Mouse (Mus musculus): ENCODE measurements around the gene Rhd. TPM values are rescaled to one million over a fixed set of nuclear protein-coding genes. Genes with fewer than 3 reads are reported as not detected.

Rhd gene
- polyA plus RNA-seq, 1 experiment from 2014 or later = 7.9 TPM

DNA sequence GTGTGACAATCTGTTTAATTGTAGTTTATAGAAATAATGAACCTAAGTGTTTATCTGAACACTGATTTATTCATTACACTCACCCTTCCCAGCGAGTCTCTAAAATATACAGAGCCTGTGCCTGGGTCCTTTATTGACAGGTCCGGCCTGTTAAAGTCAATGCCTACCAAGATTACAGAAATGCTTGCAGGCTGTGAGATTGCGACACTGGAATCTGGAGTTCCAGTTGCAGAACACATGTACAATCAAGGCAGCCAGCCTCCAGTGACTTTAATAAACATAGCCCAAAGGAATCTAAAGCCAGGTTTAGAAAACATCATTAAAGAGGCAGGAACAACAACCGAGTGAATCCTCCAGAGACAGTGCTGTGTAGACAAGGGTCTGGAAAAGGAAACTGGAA, 16.7 kb upstream of the Rhd start:
- Histone ChIP-seq H3K36me3 (no peaks in the 10 kb centered on the region), H3K4me1 (replicated peaks) (peaks cover 13% of the 10 kb centered on the region; the same call in 1 of the 2 replicates), H3K27ac (no peak overlapping the region), H3K4me3 (replicated peaks) (no peak overlapping the region), H3K9ac (no peak overlapping the region), H3K4me2 (replicated peaks) (no peak overlapping the region), H3K27me3 (replicated peaks) (no peaks in the 10 kb centered on the region), H3K9me3 (no peaks in the 10 kb centered on the region)
- no peak for ATAC-seq
- WGBS = 53% methylated on average over 4 of the region's 4 CpGs

GRCm38 (mm10) chr4:134850551-134850950, 13.8 kb upstream of the Rhd start:
- Histone ChIP-seq H3K4me2 (replicated peaks) (no peak overlapping the region), H3K27me3 (replicated peaks) (no peaks in the 10 kb centered on the region), H3K9me3 (no peaks in the 10 kb centered on the region), H3K4me3 (replicated peaks) (no peak overlapping the region), H3K27ac (no peak overlapping the region), H3K4me1 (replicated peaks) (peaks cover 13% of the 10 kb centered on the region; the same call in 1 of the 2 replicates), H3K9ac (no peak overlapping the region), H3K36me3 (no peaks in the 10 kb centered on the region)
- WGBS = 67% methylated on average over 4 of the region's 4 CpGs
- ATAC-seq = no peak

GRCm38 (mm10) chr4:134851236-134851635, 13.1 kb upstream of the Rhd start:
- WGBS = 62% methylated on average over 2 of the region's 2 CpGs
- no peak overlapping the region for H3K9ac ChIP-seq

GRCm38 (mm10) chr4:134851876-134852275, 12.5 kb upstream of the Rhd start:
- Histone ChIP-seq H3K4me1 (replicated peaks) (peaks cover 13% of the 10 kb centered on the region; the same call in 1 of the 2 replicates), H3K36me3 (no peaks in the 10 kb centered on the region), H3K9me3 (no peaks in the 10 kb centered on the region), H3K4me3 (replicated peaks) (peak overlapping the region; percentile 86), H3K27me3 (replicated peaks) (no peaks in the 10 kb centered on the region), H3K4me2 (replicated peaks) (peak overlapping the region; percentile 89), H3K27ac (no peak overlapping the region), H3K9ac (peak overlapping the region; percentile 83)
- no peak for ATAC-seq
- WGBS = 15% methylated on average over 14 of the region's 14 CpGs

More at GRCm38 (mm10) chr4:134851236-134851635, 13.1 kb upstream of the Rhd start:
- no peaks in the 10 kb centered on the region for H3K36me3 ChIP-seq
- no peak overlapping the region for H3K4me3 ChIP-seq (replicated peaks)
- no peaks in the 10 kb centered on the region for H3K27me3 ChIP-seq (replicated peaks)
- no peaks in the 10 kb centered on the region for H3K9me3 ChIP-seq
- no peak for ATAC-seq
- peaks cover 13% of the 10 kb centered on the region; the same call in 1 of the 2 replicates for H3K4me1 ChIP-seq (replicated peaks)
- no peak overlapping the region for H3K27ac ChIP-seq
- peak overlapping the region; percentile 89 for H3K4me2 ChIP-seq (replicated peaks)

- Histone ChIP-seq H3K4me2 (replicated peaks) (peak overlapping the region; percentile 89), H3K9me3 (no peaks in the 10 kb centered on the region), H3K9ac (peak overlapping the region; percentile 83), H3K27ac (peak overlapping the region; percentile 78), H3K4me1 (replicated peaks) (peaks cover 12% of the 10 kb centered on the region; the same call in 1 of the 2 replicates), H3K27me3 (replicated peaks) (no peaks in the 10 kb centered on the region), H3K4me3 (replicated peaks) (peak overlapping the region; percentile 86), H3K36me3 (no peaks in the 10 kb centered on the region)
- peak; percentile 55 for ATAC-seq
- under 1% methylated on average over 85 of the region's 106 CpGs for WGBS
Measured at GRCm38 (mm10) chr4:134852438-134853255, 11.7 kb upstream of the Rhd start.

DNA sequence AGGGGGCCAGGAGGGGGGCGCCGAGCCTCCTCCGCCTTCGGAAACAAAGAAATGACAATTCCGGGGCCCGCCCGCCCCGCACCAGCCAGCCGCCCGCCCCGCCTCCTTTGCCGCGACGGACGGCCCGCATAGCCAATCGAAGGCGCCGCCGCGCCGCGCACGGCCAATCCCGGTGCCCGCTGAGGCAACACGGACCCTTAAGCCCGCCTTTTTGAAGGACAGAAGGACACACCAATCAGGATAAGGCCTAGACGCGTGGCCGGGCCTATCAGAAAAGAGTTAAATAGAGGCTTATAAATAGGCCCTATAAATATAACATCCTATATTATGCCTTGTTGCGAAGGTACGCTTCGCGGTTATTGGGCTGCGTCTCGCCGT, 11.1 kb upstream of the Rhd start, which contains the start of gene Maco1:
Maco1 (minus strand) TSS at position 87 of the 378 bp plus-strand sequence.
- H3K4me2 ChIP-seq (replicated peaks) = peak within 1 kb of the TSS; percentile 89
- H3K9me3 ChIP-seq = no peaks in the 10 kb centered on the region
- no peaks in the 10 kb centered on the region for H3K36me3 ChIP-seq
- H3K4me3 ChIP-seq (replicated peaks) = peak within 1 kb of the TSS; percentile 86
- peak within 1 kb of the TSS; percentile 83 for H3K9ac ChIP-seq
- ATAC-seq = peak; percentile 98
- no peaks in the 10 kb centered on the region for H3K27me3 ChIP-seq (replicated peaks)
- peaks cover 8% of the 10 kb centered on the region; the same call in 1 of the 2 replicates for H3K4me1 ChIP-seq (replicated peaks)
- under 1% methylated on average over 38 of the region's 38 CpGs for WGBS
- peak within 1 kb of the TSS; percentile 88 for H3K27ac ChIP-seq

GRCm38 (mm10) chr4:134853637-134854485, 10.5 kb upstream of the Rhd start:
- peak overlapping the region; percentile 53 for H3K9ac ChIP-seq
- WGBS = under 1% methylated on average over 91 of the region's 91 CpGs
- H3K4me1 ChIP-seq (replicated peaks) = peaks cover 8% of the 10 kb centered on the region; the same call in 1 of the 2 replicates
- H3K27ac ChIP-seq = peak overlapping the region; percentile 88
- H3K9me3 ChIP-seq = no peaks in the 10 kb centered on the region
- H3K4me2 ChIP-seq (replicated peaks) = peak overlapping the region; percentile 72
- H3K27me3 ChIP-seq (replicated peaks) = no peaks in the 10 kb centered on the region
- no peaks in the 10 kb centered on the region for H3K36me3 ChIP-seq
- ATAC-seq = peak; percentile 95
- H3K4me3 ChIP-seq (replicated peaks) = peak overlapping the region; percentile 86

DNA sequence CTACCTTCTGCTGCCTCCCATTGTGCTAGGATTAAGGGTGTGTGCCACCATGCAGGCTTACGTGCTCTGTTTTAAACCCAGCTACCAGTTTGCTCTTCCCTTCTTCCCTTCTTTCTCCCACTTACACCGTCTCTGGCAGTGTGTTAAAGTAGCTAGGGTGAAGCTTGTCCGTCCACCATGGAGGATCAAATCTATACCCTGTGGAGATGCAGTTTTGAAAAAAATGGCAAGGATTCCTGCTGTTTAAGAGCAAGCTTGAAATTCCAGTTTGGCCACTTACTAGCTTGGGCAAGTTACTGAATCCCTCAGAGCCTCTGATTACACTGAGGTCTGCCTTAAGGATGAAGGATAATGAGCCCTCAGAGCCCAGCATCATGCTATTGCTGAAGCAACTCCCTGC, 9.0 kb upstream of the Rhd start:
- Histone ChIP-seq H3K4me2 (replicated peaks) (no peak overlapping the region), H3K27me3 (replicated peaks) (no peaks in the 10 kb centered on the region), H3K4me1 (replicated peaks) (peaks cover 8% of the 10 kb centered on the region; the same call in 1 of the 2 replicates), H3K27ac (no peak overlapping the region), H3K4me3 (replicated peaks) (no peak overlapping the region), H3K9ac (no peak overlapping the region), H3K9me3 (no peaks in the 10 kb centered on the region), H3K36me3 (no peaks in the 10 kb centered on the region)
- 57% methylated on average over 3 of the region's 3 CpGs for WGBS
- no peak for ATAC-seq

DNA sequence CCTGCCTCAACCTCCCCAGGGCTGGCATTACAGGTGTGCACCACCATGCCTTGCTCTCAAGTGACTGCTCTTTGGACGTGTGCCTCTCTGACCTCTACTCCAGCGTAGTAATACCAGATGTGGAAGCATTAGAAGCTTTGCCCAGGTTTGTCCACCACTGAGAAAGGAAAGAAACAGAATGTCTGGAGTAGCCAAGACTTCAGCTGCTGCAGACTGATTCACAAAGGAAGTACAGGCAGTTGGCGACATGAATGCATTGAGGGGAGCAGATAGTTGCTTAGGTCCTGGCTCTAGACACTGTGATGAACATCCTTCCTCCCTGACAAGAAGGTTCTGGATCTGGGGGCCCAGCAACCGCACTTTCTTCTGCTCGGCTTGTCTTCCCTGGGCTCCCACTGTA, 8.3 kb upstream of the Rhd start:
- Histone ChIP-seq H3K4me2 (replicated peaks) (no peak overlapping the region), H3K27ac (no peak overlapping the region), H3K4me1 (replicated peaks) (peaks cover 8% of the 10 kb centered on the region; the same call in 1 of the 2 replicates), H3K9ac (no peak overlapping the region), H3K27me3 (replicated peaks) (no peaks in the 10 kb centered on the region), H3K4me3 (replicated peaks) (no peak overlapping the region), H3K9me3 (no peaks in the 10 kb centered on the region), H3K36me3 (no peaks in the 10 kb centered on the region)
- ATAC-seq = no peak
- 61% methylated on average over 5 of the region's 5 CpGs for WGBS

- Histone ChIP-seq H3K9me3 (no peaks in the 10 kb centered on the region), H3K4me2 (replicated peaks) (no peak overlapping the region), H3K36me3 (no peaks in the 10 kb centered on the region), H3K4me1 (replicated peaks) (peaks cover 6% of the 10 kb centered on the region; the same call in 1 of the 2 replicates), H3K9ac (no peak overlapping the region), H3K27me3 (replicated peaks) (no peaks in the 10 kb centered on the region), H3K27ac (no peak overlapping the region), H3K4me3 (replicated peaks) (no peak overlapping the region)
- WGBS = 33% methylated on average over 5 of the region's 5 CpGs
- ATAC-seq = no peak
Measured at GRCm38 (mm10) chr4:134856501-134856900, 7.8 kb upstream of the Rhd start.

DNA sequence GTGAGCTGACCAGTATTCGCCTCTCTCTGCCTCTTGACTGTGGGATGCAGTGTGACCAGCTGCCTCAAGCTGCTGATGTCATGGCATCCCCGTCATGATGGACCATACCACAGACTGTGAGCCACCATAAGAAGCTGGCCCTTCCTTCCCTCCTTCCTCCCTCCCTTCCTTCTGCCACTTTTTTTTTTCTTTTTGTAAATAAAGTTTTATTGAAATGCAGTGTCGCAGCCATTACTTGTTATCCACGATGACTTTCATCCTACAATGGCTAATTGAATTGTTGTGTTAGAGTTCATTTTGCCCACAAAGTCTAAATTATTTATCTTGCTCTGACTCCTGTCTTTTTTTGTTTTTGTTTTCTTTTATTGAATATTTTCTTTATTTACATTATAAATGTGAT, 5.8 kb upstream of the Rhd start:
- WGBS = 89% methylated on average over 4 of the region's 4 CpGs
- no peaks in the 10 kb centered on the region; the same call in 1 of the 2 replicates for H3K4me1 ChIP-seq (replicated peaks)
- no peak overlapping the region for H3K4me2 ChIP-seq (replicated peaks)
- no peak overlapping the region for H3K27ac ChIP-seq
- ATAC-seq = no peak
- no peaks in the 10 kb centered on the region for H3K9me3 ChIP-seq
- no peak overlapping the region for H3K9ac ChIP-seq
- no peak overlapping the region for H3K4me3 ChIP-seq (replicated peaks)
- no peaks in the 10 kb centered on the region for H3K36me3 ChIP-seq
- H3K27me3 ChIP-seq (replicated peaks) = no peaks in the 10 kb centered on the region

- Histone ChIP-seq H3K4me2 (replicated peaks) (no peak overlapping the region), H3K9ac (no peak overlapping the region), H3K9me3 (no peaks in the 10 kb centered on the region), H3K4me1 (replicated peaks) (no peaks in the 10 kb centered on the region), H3K4me3 (replicated peaks) (no peak overlapping the region), H3K27ac (no peak overlapping the region), H3K27me3 (replicated peaks) (no peaks in the 10 kb centered on the region), H3K36me3 (no peaks in the 10 kb centered on the region)
- no peak for ATAC-seq
- 77% methylated on average over 6 of the region's 6 CpGs for WGBS
Measured at GRCm38 (mm10) chr4:134861884-134862283, 2.5 kb upstream of the Rhd start.
